Mouse (Mus musculus) adrenal gland (tissue): ENCODE results near the gene Cdc73.

ENCODE experiments used
- intact Hi-C: fragments of 180-260 bp; cut with DNase I; formaldehyde crosslinking; loops from one replicate; pipeline ENCODE4 v1.15.1; 2025

The Cdc73 gene

DNA sequence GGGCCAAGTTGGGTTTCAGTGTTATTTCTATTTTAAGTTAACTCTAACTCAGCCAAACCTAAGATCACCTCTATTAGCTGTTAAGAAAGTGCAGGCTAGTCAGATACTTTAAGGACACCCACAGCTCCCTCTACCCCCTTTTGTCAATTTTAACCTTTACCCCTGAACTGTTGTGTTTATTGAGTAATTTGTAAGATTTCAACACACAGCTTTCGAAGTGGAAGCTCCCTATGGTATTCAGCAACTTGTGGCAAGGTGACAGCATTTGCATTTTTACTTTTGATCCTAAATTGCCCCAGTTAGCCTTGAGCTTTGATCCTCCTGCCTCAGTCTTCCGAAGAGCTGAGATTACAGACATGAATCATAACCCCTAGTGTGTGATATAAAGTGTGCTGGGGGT, 148.1 kb downstream of the Cdc73 start:
- intact Hi-C loops, result no loop called here
